Mouse (Mus musculus): ENCODE measurements around the gene Pcnx. TPM values are rescaled to one million over a fixed set of nuclear protein-coding genes. Genes with fewer than 3 reads are reported as not detected.

Pcnx gene
- polyA plus RNA-seq, 1 experiment from 2014 or later: 8.6 TPM

GRCm38 (mm10) chr12:81855031-81855430 lies 4.8 kb upstream of the Pcnx start:
- no peak overlapping the region for H3K4me2 ChIP-seq

GRCm38 (mm10) chr12:81856696-81857095 lies 3.1 kb upstream of the Pcnx start:
- no peaks in the 10 kb centered on the region for H3K9me3 ChIP-seq (replicated peaks)
- WGBS: 35% methylated on average over 4 of the region's 4 CpGs

More at GRCm38 (mm10) chr12:81855031-81855430, 4.8 kb upstream of the Pcnx start:
- H3K27ac ChIP-seq: no peak overlapping the region
- no peaks in the 10 kb centered on the region for H3K27me3 ChIP-seq
- H3K9me3 ChIP-seq (replicated peaks): no peaks in the 10 kb centered on the region
- no peaks in the 10 kb centered on the region for H3K36me3 ChIP-seq
- no peak for ATAC-seq (replicated peaks; ENCODE audit: insufficient number of reproducible peaks, insufficient read depth, low FRiP score, low read depth)
- no peak overlapping the region for H3K4me3 ChIP-seq
- peaks cover 38% of the 10 kb centered on the region for H3K4me1 ChIP-seq (replicated peaks)
- 76% methylated on average over 8 of the region's 8 CpGs for WGBS
- H3K9ac ChIP-seq: no peak overlapping the region

GRCm38 (mm10) chr12:81857251-81857650 lies 2.6 kb upstream of the Pcnx start:
- no peak overlapping the region for H3K4me3 ChIP-seq
- no peaks in the 10 kb centered on the region for H3K36me3 ChIP-seq
- ATAC-seq (replicated peaks; ENCODE audit: insufficient number of reproducible peaks, insufficient read depth, low FRiP score, low read depth): no peak
- 54% methylated on average over 4 of the region's 4 CpGs for WGBS
- H3K4me1 ChIP-seq (replicated peaks): peaks cover 48% of the 10 kb centered on the region
- no peaks in the 10 kb centered on the region for H3K9me3 ChIP-seq (replicated peaks)
- H3K9ac ChIP-seq: no peak overlapping the region
- no peak overlapping the region for H3K27ac ChIP-seq
- no peak overlapping the region for H3K4me2 ChIP-seq
- no peaks in the 10 kb centered on the region for H3K27me3 ChIP-seq

More at GRCm38 (mm10) chr12:81856696-81857095, 3.1 kb upstream of the Pcnx start:
- ATAC-seq (replicated peaks; ENCODE audit: insufficient number of reproducible peaks, insufficient read depth, low FRiP score, low read depth): no peak
- Histone ChIP-seq H3K36me3 (no peaks in the 10 kb centered on the region), H3K4me3 (no peak overlapping the region), H3K4me1 (replicated peaks) (peaks cover 42% of the 10 kb centered on the region), H3K27ac (no peak overlapping the region), H3K27me3 (no peaks in the 10 kb centered on the region), H3K9ac (no peak overlapping the region), H3K4me2 (no peak overlapping the region)

GRCm38 (mm10) chr12:81857978-81858569 lies 1.7 kb upstream of the Pcnx start:
- H3K4me3 ChIP-seq: no peak overlapping the region
- ATAC-seq (replicated peaks; ENCODE audit: insufficient number of reproducible peaks, insufficient read depth, low FRiP score, low read depth): no peak
- H3K9ac ChIP-seq: no peak overlapping the region
- H3K36me3 ChIP-seq: no peaks in the 10 kb centered on the region
- no peaks in the 10 kb centered on the region for H3K9me3 ChIP-seq (replicated peaks)
- no peak overlapping the region for H3K4me2 ChIP-seq
- no peak overlapping the region for H3K27ac ChIP-seq
- WGBS: 70% methylated on average over 8 of the region's 8 CpGs
- H3K27me3 ChIP-seq: no peaks in the 10 kb centered on the region
- peaks cover 51% of the 10 kb centered on the region for H3K4me1 ChIP-seq (replicated peaks)

GRCm38 (mm10) chr12:81860308-81861181 lies 722 bp downstream of the Pcnx start:
- Histone ChIP-seq H3K4me1 (replicated peaks) (peaks cover 68% of the 10 kb centered on the region), H3K27ac (peak overlapping the region; percentile 96), H3K9me3 (replicated peaks) (no peaks in the 10 kb centered on the region), H3K27me3 (no peaks in the 10 kb centered on the region), H3K4me3 (peak overlapping the region; percentile 99), H3K36me3 (no peaks in the 10 kb centered on the region), H3K4me2 (peak overlapping the region; percentile 64), H3K9ac (peak overlapping the region; percentile 97)
- under 1% methylated on average over 98 of the region's 107 CpGs for WGBS
- peak; percentile 45 for ATAC-seq (replicated peaks; ENCODE audit: insufficient number of reproducible peaks, insufficient read depth, low FRiP score, low read depth)

GRCm38 (mm10) chr12:81861199-81862085 lies 1.6 kb downstream of the Pcnx start:
- H3K4me1 ChIP-seq (replicated peaks): peaks cover 65% of the 10 kb centered on the region
- peak overlapping the region; percentile 97 for H3K9ac ChIP-seq
- peak overlapping the region; percentile 99 for H3K4me3 ChIP-seq
- H3K4me2 ChIP-seq: peak overlapping the region; percentile 64
- ATAC-seq (replicated peaks; ENCODE audit: insufficient number of reproducible peaks, insufficient read depth, low FRiP score, low read depth): no peak
- WGBS: 16% methylated on average over 18 of the region's 18 CpGs
- no peaks in the 10 kb centered on the region for H3K36me3 ChIP-seq
- no peaks in the 10 kb centered on the region for H3K27me3 ChIP-seq
- H3K27ac ChIP-seq: peak overlapping the region; percentile 96
- no peaks in the 10 kb centered on the region for H3K9me3 ChIP-seq (replicated peaks)

GRCm38 (mm10) chr12:81862351-81862802 lies 2.6 kb downstream of the Pcnx start:
- no peaks in the 10 kb centered on the region for H3K9me3 ChIP-seq (replicated peaks)
- ATAC-seq (replicated peaks; ENCODE audit: insufficient number of reproducible peaks, insufficient read depth, low FRiP score, low read depth): peak; percentile 76
- H3K4me1 ChIP-seq (replicated peaks): peaks cover 58% of the 10 kb centered on the region
- peak overlapping the region; percentile 96 for H3K27ac ChIP-seq
- H3K9ac ChIP-seq: peak overlapping the region; percentile 97
- H3K4me3 ChIP-seq: peak overlapping the region; percentile 99
- peak overlapping the region; percentile 64 for H3K4me2 ChIP-seq
- H3K36me3 ChIP-seq: no peaks in the 10 kb centered on the region
- WGBS: 13% methylated on average over 8 of the region's 8 CpGs
- H3K27me3 ChIP-seq: no peaks in the 10 kb centered on the region

- Histone ChIP-seq H3K9ac (no peak overlapping the region), H3K27me3 (no peaks in the 10 kb centered on the region), H3K36me3 (no peaks in the 10 kb centered on the region), H3K9me3 (replicated peaks) (no peaks in the 10 kb centered on the region), H3K4me2 (no peak overlapping the region), H3K4me1 (replicated peaks) (peaks cover 56% of the 10 kb centered on the region), H3K27ac (no peak overlapping the region), H3K4me3 (no peak overlapping the region)
- no peak for ATAC-seq (replicated peaks; ENCODE audit: insufficient number of reproducible peaks, insufficient read depth, low FRiP score, low read depth)
- WGBS: 84% methylated on average over 4 of the region's 4 CpGs
These were observed 4.1 kb downstream of the Pcnx start for GRCm38 (mm10) chr12:81863949-81864348.

- H3K9me3 ChIP-seq (replicated peaks): no peaks in the 10 kb centered on the region
- no peak for ATAC-seq (replicated peaks; ENCODE audit: insufficient number of reproducible peaks, insufficient read depth, low FRiP score, low read depth)
- H3K4me1 ChIP-seq (replicated peaks): peaks cover 60% of the 10 kb centered on the region
- H3K9ac ChIP-seq: no peak overlapping the region
- no peaks in the 10 kb centered on the region for H3K36me3 ChIP-seq
- no peak overlapping the region for H3K4me3 ChIP-seq
- no peak overlapping the region for H3K27ac ChIP-seq
- 81% methylated on average over 6 of the region's 6 CpGs for WGBS
- no peaks in the 10 kb centered on the region for H3K27me3 ChIP-seq
- no peak overlapping the region for H3K4me2 ChIP-seq
These were observed 5.4 kb downstream of the Pcnx start for GRCm38 (mm10) chr12:81865183-81865582.

- ATAC-seq (replicated peaks; ENCODE audit: insufficient number of reproducible peaks, insufficient read depth, low FRiP score, low read depth): no peak
- Histone ChIP-seq H3K4me2 (no peak overlapping the region), H3K9ac (no peak overlapping the region), H3K4me3 (no peak overlapping the region), H3K27me3 (no peaks in the 10 kb centered on the region), H3K27ac (no peak overlapping the region), H3K9me3 (replicated peaks) (no peaks in the 10 kb centered on the region), H3K4me1 (replicated peaks) (peaks cover 61% of the 10 kb centered on the region), H3K36me3 (no peaks in the 10 kb centered on the region)
- WGBS: 88% methylated on average over 4 of the region's 4 CpGs
These were observed 7.5 kb downstream of the Pcnx start for GRCm38 (mm10) chr12:81867316-81867715.

Measured in heart, embryonic 15.5 days (tissue).